ENCODE assay signal across 8 mouse cellular contexts in genomic region chr14:17405551-17406336, GRCm38 (mm10).
DNase-seq lines count a peak whose midpoint lies in the region; ATAC-seq and TF ChIP-seq lines count a peak whose summit lies in the region.

No protein-coding gene starts in this region.

- WGBS in midbrain, embryonic 12.5 days, result 69% methylated on average over 2 of the region's 2 CpGs
- 91% methylated on average over 2 of the region's 2 CpGs for WGBS in thymus, adult 2 months

- peak; percentile 61 to 78 for DNase-seq in heart, postnatal 10 days
- DNase-seq in heart, postnatal 25 days (ENCODE audit: low spot score), result no peak
- DNase-seq in ES-CJ7 (ENCODE audit: low read depth, low spot score), result peak; percentile 69
- peak; percentile 12 for DNase-seq in cerebellum, adult 9-11 months
- DNase-seq in heart, postnatal 4 days, result peak; percentile 67
- DNase-seq in layer of hippocampus, postnatal 14 days (ENCODE audit: low spot score in 2 of 2), result peak; percentile 44 to 49
- peak; percentile 47 for DNase-seq in thymus, adult 2 months

- no peak overlapping the region for H3K9ac ChIP-seq in midbrain, embryonic 12.5 days (replicated peaks)

- H3K27ac ChIP-seq in midbrain, embryonic 12.5 days (replicated peaks), result no peak overlapping the region
- no peak overlapping the region for H3K27ac ChIP-seq in thymus, adult 2 months (ENCODE audit: control insufficient read depth, insufficient read depth, low read length)

- no peak overlapping the region for H3K4me2 ChIP-seq in midbrain, embryonic 12.5 days (replicated peaks)

- TF ChIP-seq CTCF in thymus, adult 2 months (IDR thresholded peaks at IDR 0.05; ENCODE audit: borderline replicate concordance, control insufficient read depth, extremely low read depth, insufficient read depth, low read length, poor library complexity), result no peak

- no peaks in the 10 kb centered on the region for H3K36me3 ChIP-seq in midbrain, embryonic 12.5 days
- H3K36me3 ChIP-seq in thymus, adult 2 months (ENCODE audit: control insufficient read depth, insufficient read depth, low read length), result no peaks in the 10 kb centered on the region

- 0 out of 2 replicates have a peak, but pooled peaks have one; percentile 32 for ATAC-seq in midbrain, embryonic 12.5 days (ENCODE audit: low FRiP score, low read depth)

- no peak overlapping the region for H3K4me3 ChIP-seq in midbrain, embryonic 12.5 days
- no peak overlapping the region for H3K4me3 ChIP-seq in thymus, adult 2 months (ENCODE audit: control insufficient read depth, insufficient read depth, low read length)

- no peak for TF ChIP-seq POLR2A in thymus, adult 2 months (IDR thresholded peaks at IDR 0.05; ENCODE audit: control insufficient read depth, extremely low read depth, insufficient read depth, low read length, poor library complexity)

- no peaks in the 10 kb centered on the region for H3K4me1 ChIP-seq in midbrain, embryonic 12.5 days
- no peaks in the 10 kb centered on the region; the same call in 1 of the 2 replicates for H3K4me1 ChIP-seq in thymus, adult 2 months (replicated peaks; ENCODE audit: control insufficient read depth, insufficient read depth, low read length)

- no peaks in the 10 kb centered on the region for H3K9me3 ChIP-seq in midbrain, embryonic 12.5 days

- intact Hi-C loops in heart, postnatal 10 days (cut with DNase I), result loop anchor here (2.0 to 10.0 kb wide), 5 partner anchors 61 to 971 kb away; partner anchors contain the start of genes Nkiras1 and Rpl15
- intact Hi-C loops in heart, postnatal 25 days (cut with DNase I), result loop anchor here (2.0 to 5.0 kb wide), 3 partner anchors 561 to 973 kb away; no protein-coding TSS in a partner anchor

- no peaks in the 10 kb centered on the region for H3K27me3 ChIP-seq in midbrain, embryonic 12.5 days
- H3K27me3 ChIP-seq in thymus, adult 2 months (ENCODE audit: control insufficient read depth, insufficient read depth, low read length), result no peaks in the 10 kb centered on the region
